Mouse (Mus musculus): Measurements from ENCODE around the gene Micu1. TPM values are rescaled to one million over a fixed set of nuclear protein-coding genes. Genes with fewer than 3 reads are reported as not detected.

Gene Micu1
- polyA plus RNA-seq, 1 experiment from 2014 or later = 87.9 TPM

DNA sequence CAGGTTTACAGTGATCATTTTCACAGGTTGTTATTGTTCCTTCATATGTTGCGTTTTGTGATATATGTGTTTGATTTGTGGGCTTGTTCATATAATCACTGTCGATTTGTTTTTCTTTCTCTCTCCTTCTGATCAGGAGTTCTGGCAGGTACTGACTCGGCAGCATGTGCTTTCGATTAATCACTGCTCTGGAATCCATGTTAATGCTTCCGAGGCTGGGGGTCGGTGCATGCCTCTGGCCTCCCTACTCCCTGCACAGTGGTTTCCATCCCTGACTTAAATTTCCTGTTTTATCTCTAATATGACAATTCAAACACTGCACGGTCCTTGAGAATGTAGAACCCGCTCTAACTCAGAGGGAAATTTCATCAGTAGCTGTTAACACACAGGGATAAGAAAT, 54.3 kb downstream of the Micu1 start:
- 69% methylated on average over 8 of the region's 8 CpGs for WGBS
- Histone ChIP-seq H3K9me3 (no peaks in the 10 kb centered on the region), H3K27me3 (no peaks in the 10 kb centered on the region), H3K27ac (replicated peaks) (no peak overlapping the region), H3K36me3 (peaks cover 6% of the 10 kb centered on the region; the same call in 1 of the 2 replicates), H3K4me1 (replicated peaks) (peaks cover 20% of the 10 kb centered on the region), H3K4me2 (no peak overlapping the region), H3K9ac (no peak overlapping the region), H3K4me3 (no peak overlapping the region)
- no peak for ATAC-seq (ENCODE audit: low read depth)

DNA sequence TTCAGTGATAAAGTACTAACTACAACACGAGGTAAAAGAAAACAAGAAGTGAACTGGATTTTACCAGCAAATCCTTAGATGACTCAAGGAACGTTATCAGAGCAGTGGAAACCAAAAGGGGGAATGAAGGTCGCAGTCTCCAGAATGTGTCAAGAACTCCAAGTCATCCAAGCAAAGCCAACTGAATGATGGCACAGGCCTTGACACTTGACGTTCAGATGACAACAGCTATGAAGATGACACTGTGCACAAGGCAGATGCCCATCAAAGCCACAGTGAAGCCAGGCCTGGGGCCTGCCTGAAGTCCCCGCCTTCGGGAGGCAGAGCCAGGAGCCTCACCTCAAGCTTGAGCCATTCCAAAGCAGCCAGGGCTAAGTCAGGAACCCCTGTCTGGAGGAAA, 62.5 kb downstream of the Micu1 start:
- H3K9me3 ChIP-seq = no peaks in the 10 kb centered on the region
- no peak overlapping the region for H3K27ac ChIP-seq (replicated peaks)
- WGBS = 92% methylated on average over 6 of the region's 6 CpGs
- no peaks in the 10 kb centered on the region for H3K4me1 ChIP-seq (replicated peaks)
- no peak overlapping the region for H3K4me3 ChIP-seq
- no peaks in the 10 kb centered on the region for H3K27me3 ChIP-seq
- H3K9ac ChIP-seq = no peak overlapping the region
- H3K36me3 ChIP-seq = no peaks in the 10 kb centered on the region
- ATAC-seq (ENCODE audit: low read depth) = no peak
- H3K4me2 ChIP-seq = no peak overlapping the region

DNA sequence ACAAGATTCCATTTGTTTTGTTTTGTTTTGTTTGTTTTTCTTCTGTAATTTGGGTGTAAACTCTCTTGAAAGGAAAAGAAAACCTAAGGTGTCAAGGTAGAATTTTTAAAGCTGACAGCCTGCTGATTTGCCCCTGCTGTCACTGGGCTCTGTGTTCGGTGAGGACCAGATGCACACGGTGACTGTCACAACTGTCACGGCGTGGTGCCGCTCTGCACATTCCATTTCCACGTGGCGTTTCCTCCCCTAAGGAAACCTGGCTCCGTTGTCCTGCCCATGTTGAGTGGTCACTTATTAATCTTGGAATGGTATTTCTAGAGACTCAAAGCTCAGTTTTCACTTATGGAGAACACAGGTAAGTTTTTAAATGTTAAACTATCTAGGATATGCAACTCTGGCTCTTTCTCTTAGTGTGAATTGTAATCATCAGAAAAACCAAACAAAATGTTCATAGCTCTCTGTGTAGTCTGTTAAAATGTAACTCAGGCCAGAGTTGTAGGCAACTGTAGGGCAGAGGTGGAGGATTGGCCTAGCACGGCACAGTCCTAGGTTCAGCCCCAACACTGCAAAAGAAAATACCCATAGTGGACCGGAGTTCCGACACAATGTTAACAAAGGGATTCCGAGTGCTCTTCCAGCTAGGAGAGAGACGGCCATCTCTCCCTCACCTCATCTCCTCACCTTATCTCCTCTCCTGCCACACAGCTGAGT, 66.2 kb downstream of the Micu1 start:
- Histone ChIP-seq H3K9ac (no peak overlapping the region), H3K4me1 (replicated peaks) (peaks cover 7% of the 10 kb centered on the region; the same call in 1 of the 2 replicates), H3K27ac (replicated peaks) (no peak overlapping the region), H3K4me2 (no peak overlapping the region), H3K9me3 (no peaks in the 10 kb centered on the region), H3K4me3 (no peak overlapping the region), H3K27me3 (no peaks in the 10 kb centered on the region), H3K36me3 (no peaks in the 10 kb centered on the region)
- 79% methylated on average over 13 of the region's 13 CpGs for WGBS
- ATAC-seq (ENCODE audit: low read depth) = no peak

DNA sequence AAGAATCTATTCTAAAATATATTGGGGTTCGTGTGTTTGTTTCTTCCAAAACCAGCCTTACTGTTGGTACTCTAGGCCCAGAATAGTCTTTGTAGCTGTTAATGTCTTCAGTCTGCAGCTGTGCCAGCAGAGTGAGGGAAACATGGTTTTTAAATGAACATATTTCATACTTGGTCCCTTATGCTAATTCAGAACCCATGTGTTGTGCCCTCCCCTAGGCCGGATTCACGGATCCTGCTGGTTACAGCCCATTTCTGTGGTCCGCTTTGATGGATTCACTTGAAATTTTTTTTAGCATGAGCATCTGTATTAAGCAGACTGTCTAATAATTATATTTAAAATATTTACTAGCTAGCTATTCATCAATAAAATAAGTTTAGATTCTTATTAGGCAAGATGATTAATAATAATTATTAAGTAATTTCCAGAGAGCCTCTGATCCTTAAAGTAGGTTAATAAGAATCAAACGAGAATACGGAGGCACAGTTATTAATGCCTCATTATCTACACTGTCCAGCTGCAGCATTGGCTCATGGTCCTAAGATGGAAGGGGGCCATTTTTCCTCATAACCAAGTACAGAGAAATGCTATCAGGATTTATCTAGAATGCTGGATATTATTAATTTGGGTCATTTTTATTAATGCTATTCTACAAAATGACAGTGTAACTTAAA, 69.2 kb downstream of the Micu1 start:
- ATAC-seq (ENCODE audit: low read depth) = no peak
- Histone ChIP-seq H3K36me3 (no peaks in the 10 kb centered on the region), H3K9me3 (no peaks in the 10 kb centered on the region), H3K27me3 (no peaks in the 10 kb centered on the region), H3K9ac (no peak overlapping the region), H3K4me1 (replicated peaks) (peaks cover 11% of the 10 kb centered on the region; the same call in 1 of the 2 replicates), H3K27ac (replicated peaks) (0 out of 2 replicates have a peak overlapping the region, but pooled peaks have one; percentile 3), H3K4me3 (no peak overlapping the region), H3K4me2 (no peak overlapping the region)
- 69% methylated on average over 6 of the region's 6 CpGs for WGBS

DNA sequence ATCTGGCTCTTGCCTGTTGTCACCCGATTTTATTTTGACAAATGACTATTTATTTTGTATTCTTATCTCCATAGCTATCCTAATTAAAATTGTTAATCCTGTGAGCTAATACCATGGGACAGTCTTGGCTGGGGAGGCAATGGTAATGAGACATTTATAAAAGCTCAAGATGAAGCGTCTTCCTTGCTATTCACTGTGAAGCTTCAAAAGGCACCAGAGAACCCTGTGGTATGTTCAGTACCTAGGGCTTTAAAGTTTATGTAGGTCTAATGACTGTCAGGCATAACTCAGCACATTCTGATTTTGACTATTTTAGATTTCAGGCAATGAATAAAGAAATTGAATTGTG, 69.7 kb downstream of the Micu1 start:
- Histone ChIP-seq H3K4me2 (no peak overlapping the region), H3K4me3 (no peak overlapping the region), H3K27me3 (no peaks in the 10 kb centered on the region), H3K27ac (replicated peaks) (no peak overlapping the region), H3K36me3 (no peaks in the 10 kb centered on the region), H3K9me3 (no peaks in the 10 kb centered on the region), H3K4me1 (replicated peaks) (peaks cover 11% of the 10 kb centered on the region), H3K9ac (no peak overlapping the region)
- WGBS = 72% methylated on average over 2 of the region's 2 CpGs
- no peak for ATAC-seq (ENCODE audit: low read depth)

DNA sequence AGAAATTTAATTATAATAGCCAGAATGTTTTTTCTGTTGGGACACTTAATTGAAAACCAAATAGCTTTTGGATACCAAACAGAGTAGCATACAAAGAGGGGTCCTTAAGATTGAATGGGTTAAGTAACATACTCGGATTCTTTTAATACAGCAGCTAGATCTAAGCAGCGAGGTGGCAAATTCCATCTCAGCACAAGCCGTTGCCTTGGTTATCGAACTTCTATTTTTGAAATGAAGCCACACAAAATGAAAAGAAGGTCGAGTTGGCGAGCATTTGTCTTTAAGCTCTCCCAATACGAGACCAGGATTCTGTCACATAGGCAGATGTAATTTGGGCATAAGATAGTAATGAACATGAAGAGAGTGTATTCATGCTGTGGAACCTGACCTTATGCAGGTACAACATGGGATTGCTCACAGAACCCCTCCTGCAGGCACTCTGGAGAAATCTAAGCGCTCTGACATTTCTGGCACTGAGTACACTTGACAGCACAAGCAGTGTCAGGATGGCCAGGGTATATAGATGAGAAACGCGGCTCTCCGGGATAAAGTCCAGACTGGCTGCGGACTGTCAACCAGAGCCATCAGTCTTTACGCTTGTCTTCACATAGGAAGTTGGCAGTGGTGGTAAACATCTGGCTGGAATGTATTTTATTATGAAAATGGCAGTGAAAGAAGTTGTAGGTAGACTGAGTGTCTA, 71.3 kb downstream of the Micu1 start:
- Histone ChIP-seq H3K4me3 (no peak overlapping the region), H3K36me3 (no peaks in the 10 kb centered on the region), H3K27ac (replicated peaks) (no peak overlapping the region), H3K9ac (no peak overlapping the region), H3K9me3 (no peaks in the 10 kb centered on the region), H3K4me1 (replicated peaks) (peaks cover 24% of the 10 kb centered on the region), H3K4me2 (no peak overlapping the region), H3K27me3 (no peaks in the 10 kb centered on the region)
- 64% methylated on average over 13 of the region's 13 CpGs for whole genome bisulfite sequencing
- no peak for ATAC-seq (ENCODE audit: low read depth)

DNA sequence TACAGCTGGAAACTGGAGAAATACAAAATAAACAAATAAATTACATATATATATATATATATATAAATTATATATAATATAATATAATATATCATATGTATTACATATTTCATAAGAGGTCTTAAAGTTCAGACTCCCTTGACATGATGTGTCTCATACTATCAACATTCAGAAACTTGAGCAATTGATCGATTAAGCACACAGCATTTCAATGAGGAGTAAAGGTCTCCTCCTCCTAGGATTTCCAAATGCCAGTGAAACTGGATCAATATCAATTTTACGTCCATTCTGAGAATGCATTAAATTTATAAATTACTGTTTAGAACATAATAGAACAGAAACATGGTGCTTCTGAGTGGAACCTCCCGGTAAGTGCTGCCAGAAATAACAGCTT, 71.9 kb downstream of the Micu1 start:
- no peak overlapping the region for H3K4me3 ChIP-seq
- 83% methylated on average over 3 of the region's 3 CpGs for WGBS
- no peak for ATAC-seq (ENCODE audit: low read depth)
- no peaks in the 10 kb centered on the region for H3K9me3 ChIP-seq
- H3K27ac ChIP-seq (replicated peaks) = no peak overlapping the region
- H3K36me3 ChIP-seq = no peaks in the 10 kb centered on the region
- no peaks in the 10 kb centered on the region for H3K27me3 ChIP-seq
- H3K4me1 ChIP-seq (replicated peaks) = peaks cover 24% of the 10 kb centered on the region
- no peak overlapping the region for H3K4me2 ChIP-seq
- no peak overlapping the region for H3K9ac ChIP-seq

DNA sequence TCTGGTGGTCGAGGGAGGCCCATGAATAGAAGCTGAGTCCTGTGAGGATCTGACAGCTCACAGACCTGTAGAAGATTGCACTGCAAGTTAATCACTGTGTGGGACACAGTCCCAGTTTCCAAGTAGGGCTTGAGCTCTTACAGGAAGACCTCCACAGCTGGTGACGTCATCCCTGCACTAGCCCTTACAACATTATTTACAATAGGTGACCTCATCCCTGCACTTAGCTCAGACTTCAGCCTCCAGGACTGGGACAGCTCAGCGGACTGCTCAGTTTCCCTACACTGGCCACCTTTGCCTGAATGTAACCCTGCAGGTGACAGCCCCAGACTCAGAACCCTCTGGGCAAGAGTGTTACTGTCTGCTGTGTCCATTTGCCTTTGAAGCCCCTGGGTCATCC, 75.0 kb downstream of the Micu1 start:
- no peaks in the 10 kb centered on the region for H3K9me3 ChIP-seq
- no peak overlapping the region for H3K9ac ChIP-seq
- peak overlapping the region; percentile 72 for H3K27ac ChIP-seq (replicated peaks)
- no peaks in the 10 kb centered on the region for H3K27me3 ChIP-seq
- WGBS = 78% methylated on average over 3 of the region's 3 CpGs
- peaks cover 34% of the 10 kb centered on the region for H3K4me1 ChIP-seq (replicated peaks)
- no peak overlapping the region for H3K4me3 ChIP-seq
- peak; percentile 32 for ATAC-seq (ENCODE audit: low read depth)
- H3K36me3 ChIP-seq = no peaks in the 10 kb centered on the region
- no peak overlapping the region for H3K4me2 ChIP-seq

DNA sequence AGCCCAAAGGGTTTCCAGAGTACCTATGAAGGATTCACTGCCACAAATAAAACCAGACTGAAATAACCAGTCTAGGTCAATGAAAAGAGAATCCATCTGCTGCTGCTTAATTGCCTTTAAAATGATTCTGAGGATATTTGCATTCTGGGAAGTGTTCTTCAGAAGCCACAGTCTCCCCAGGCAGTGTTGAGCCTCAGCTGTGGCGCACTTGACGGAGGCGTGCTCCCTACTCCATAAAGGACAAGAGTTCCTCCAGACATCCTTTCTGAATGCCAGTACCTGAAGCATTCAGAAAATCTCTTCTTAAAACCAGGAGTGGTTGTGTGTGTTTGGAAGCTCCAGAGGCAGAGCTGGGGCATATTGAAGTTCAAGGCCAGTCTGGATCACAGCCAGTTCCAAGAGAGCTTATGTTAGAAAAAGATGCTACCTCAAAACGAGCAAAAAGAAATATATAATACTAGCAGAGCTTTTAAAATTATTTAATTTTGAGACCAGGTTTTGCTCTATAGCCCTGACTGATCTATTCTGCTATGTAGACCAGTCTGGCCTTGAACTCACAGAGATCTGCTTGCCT, 75.9 kb downstream of the Micu1 start:
- Histone ChIP-seq H3K36me3 (no peaks in the 10 kb centered on the region), H3K27ac (replicated peaks) (peak overlapping the region; percentile 72), H3K4me2 (no peak overlapping the region), H3K9me3 (no peaks in the 10 kb centered on the region), H3K4me3 (no peak overlapping the region), H3K27me3 (no peaks in the 10 kb centered on the region), H3K9ac (no peak overlapping the region), H3K4me1 (replicated peaks) (peaks cover 28% of the 10 kb centered on the region)
- ATAC-seq (ENCODE audit: low read depth) = peak; percentile 48
- 46% methylated on average over 4 of the region's 4 CpGs for WGBS

DNA sequence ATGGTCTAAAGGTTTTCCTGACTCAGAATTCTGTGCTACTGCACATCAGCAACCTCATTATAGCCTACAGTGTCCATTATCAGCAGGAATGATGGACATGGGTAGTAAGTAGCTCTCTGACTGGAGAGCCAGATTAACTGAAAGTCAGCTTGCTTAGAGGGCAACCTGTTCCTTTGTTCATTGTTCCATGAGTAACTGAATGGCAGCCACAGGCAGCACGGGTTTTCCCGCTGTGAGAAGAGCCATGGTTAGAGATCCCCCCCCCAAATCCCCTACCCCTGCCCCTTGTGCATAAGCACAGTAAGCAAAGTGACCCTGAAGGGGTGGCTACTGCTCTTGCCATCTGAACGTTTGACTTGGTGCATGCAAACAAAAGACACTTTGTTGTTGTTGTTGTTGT, 78.4 kb downstream of the Micu1 start:
- H3K4me1 ChIP-seq (replicated peaks) = peaks cover 32% of the 10 kb centered on the region
- no peak overlapping the region; the same call in 1 of the 2 replicates for H3K27ac ChIP-seq (replicated peaks)
- no peaks in the 10 kb centered on the region for H3K9me3 ChIP-seq
- no peak overlapping the region for H3K4me3 ChIP-seq
- no peak overlapping the region for H3K4me2 ChIP-seq
- 26% methylated on average over 3 of the region's 3 CpGs for WGBS
- ATAC-seq (ENCODE audit: low read depth) = no peak
- H3K36me3 ChIP-seq = no peaks in the 10 kb centered on the region
- H3K27me3 ChIP-seq = no peaks in the 10 kb centered on the region
- H3K9ac ChIP-seq = no peak overlapping the region

DNA sequence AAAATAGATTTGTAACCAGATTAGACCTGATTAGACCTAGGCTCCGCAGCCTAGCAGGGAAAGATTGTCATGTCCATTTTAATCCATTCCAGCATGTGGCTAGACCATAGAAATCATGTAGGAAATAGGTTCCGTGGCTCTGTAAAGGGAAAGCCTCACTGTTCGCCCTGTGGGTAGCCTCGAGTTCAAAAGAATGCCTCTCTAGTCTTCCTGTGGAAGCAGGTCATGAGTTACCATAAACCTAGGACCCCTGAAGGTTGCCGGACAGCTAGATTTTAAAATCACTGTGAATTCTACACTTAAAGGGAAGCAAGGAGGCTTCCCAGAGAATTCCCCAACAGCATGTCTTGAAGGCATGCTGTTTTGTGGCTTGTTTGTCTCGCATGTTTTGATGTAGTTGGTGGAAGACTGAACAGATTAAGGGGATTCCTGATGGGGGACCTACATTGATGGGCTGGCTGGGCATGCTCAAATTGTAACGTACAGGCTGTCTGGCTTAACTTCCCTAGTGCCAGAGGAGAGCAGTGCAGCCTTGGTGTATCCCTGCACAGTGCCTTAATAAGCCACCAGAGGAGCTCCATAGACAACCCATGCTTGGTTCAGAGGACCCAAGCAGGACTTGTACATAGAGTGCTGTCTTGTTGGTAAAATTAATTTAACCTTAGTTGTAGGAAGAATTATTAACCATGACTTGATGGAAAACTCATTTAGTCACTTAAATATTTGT, 79.1 kb downstream of the Micu1 start:
- 68% methylated on average over 7 of the region's 7 CpGs for WGBS
- H3K27me3 ChIP-seq = no peaks in the 10 kb centered on the region
- no peak overlapping the region for H3K4me2 ChIP-seq
- H3K9ac ChIP-seq = no peak overlapping the region
- H3K9me3 ChIP-seq = no peaks in the 10 kb centered on the region
- no peak for ATAC-seq (ENCODE audit: low read depth)
- no peaks in the 10 kb centered on the region for H3K36me3 ChIP-seq
- peaks cover 38% of the 10 kb centered on the region for H3K4me1 ChIP-seq (replicated peaks)
- H3K27ac ChIP-seq (replicated peaks) = no peak overlapping the region; the same call in 1 of the 2 replicates
- no peak overlapping the region for H3K4me3 ChIP-seq

Data from neural tube, embryonic 13.5 days (tissue).